Mouse (Mus musculus) hindbrain, postnatal 0 days (tissue): ENCODE results near the gene Grik1. TPM values are rescaled to one million over a fixed set of nuclear protein-coding genes. Genes with fewer than 3 reads are reported as not detected.

Experiments
- ATAC-seq: fragments of 200-750 bp; cut with Nextera tagmentation; 2 replicates; pipeline ENCODE4 v1.8.0; 2017; ENCODE audit warnings: mild to moderate bottlenecking, moderate TSS enrichment, moderate library complexity
- DNase-seq: peaks from one replicate; pipeline ENCODE4 v3.0.0-alpha.2; 2015; ENCODE audit warnings: low spot score
- H3K27ac ChIP-seq: fragments of 300-500 bp; sonication (generic); 2 replicates; pipeline ENCODE4 v1.5.1; 2014; ENCODE audit warnings: mild to moderate bottlenecking
- H3K27me3 ChIP-seq: fragments of 300-500 bp; sonication (generic); 2 replicates; pipeline ENCODE4 v1.6.1; 2014; ENCODE audit warnings: low read length, mixed read lengths; ENCODE audit not compliant: insufficient read depth
- H3K36me3 ChIP-seq: fragments of 300-500 bp; sonication (generic); 2 replicates; pipeline ENCODE4 v1.6.1; 2014; ENCODE audit warnings: low read length, mixed read lengths; ENCODE audit not compliant: insufficient read depth
- H3K4me1 ChIP-seq: fragments of 300-500 bp; sonication (generic); 2 replicates; pipeline ENCODE4 v1.6.1; 2014; ENCODE audit warnings: antibody characterized with exemption, low read length, mixed read lengths; ENCODE audit not compliant: insufficient read depth
- H3K4me2 ChIP-seq: fragments of 300-500 bp; sonication (generic); 2 replicates; pipeline ENCODE4 v1.6.1; 2014; ENCODE audit warnings: low read depth, mild to moderate bottlenecking, low read length, moderate library complexity, mixed read lengths
- H3K4me3 ChIP-seq: fragments of 300-500 bp; sonication (generic); 2 replicates; pipeline ENCODE4 v1.5.1; 2014; ENCODE audit warnings: low read length
- H3K9ac ChIP-seq: fragments of 300-500 bp; sonication (generic); replicated peaks from 2 replicates; pipeline ENCODE4 v1.6.1; 2014; ENCODE audit warnings: mild to moderate bottlenecking, low read length, moderate library complexity, mixed read lengths
- H3K9me3 ChIP-seq: fragments of 300-500 bp; sonication (generic); 2 replicates; pipeline ENCODE4 v1.6.1; 2016; ENCODE audit warnings: low read length, mixed read lengths
- CTCF ChIP-seq: IDR thresholded peaks from 2 replicates; pipeline ENCODE4 v1.5.1; 2016; ENCODE audit warnings: antibody characterized with exemption, control low read depth, low read depth
- WGBS: fragments of 180-500 bp; shearing (Covaris S2); extraction: QIAGEN DNeasy Blood & Tissue Kit; methylation state at CpG from one replicate; pipeline ENCODE4 v1.1.7; 2014; 5-methylcytosine and 5-hydroxymethylcytosine counted together
- polyA plus RNA-seq: library from polyadenylated mRNA; unstranded; fragments of >200 nt; fragmentation: Nextera tagmentation; extraction: Ambion mirVana; gene quantifications from 2 replicates; pipeline ENCODE4 v1.2.1, GENCODE M21; 2015
- total RNA-seq: library from RNA; depleted of rRNA; stranded (reverse); fragments of >200 nt; gene quantifications from 2 replicates; pipeline ENCODE4 v1.2.3, GENCODE M21; 2014

The Grik1 gene
- total and polyA plus RNA-seq, 2 experiments from 2014 or later, result 34.5 to 34.6 TPM

DNA sequence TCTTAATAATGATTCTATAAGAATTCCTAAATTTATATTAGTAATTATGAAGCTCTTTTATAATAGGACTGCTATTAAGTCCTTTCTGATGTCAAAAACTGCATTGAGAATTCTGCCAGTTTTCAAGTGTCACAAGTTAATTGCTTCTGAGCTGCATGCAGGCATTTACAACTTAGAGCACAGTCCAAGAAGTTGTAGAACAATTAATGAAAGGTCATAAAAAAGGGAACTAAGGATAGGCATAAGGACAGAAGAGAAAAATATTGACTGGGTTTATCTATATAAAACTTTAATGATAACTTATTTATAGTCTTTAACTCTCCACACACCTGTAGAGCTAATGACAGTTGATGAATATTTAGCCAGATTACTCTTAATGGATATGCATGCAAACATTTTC lies 123.5 kb downstream of the Grik1 start:
- no peak overlapping the region for H3K27ac ChIP-seq
- no peak overlapping the region for H3K4me3 ChIP-seq
- no peak overlapping the region for H3K4me2 ChIP-seq
- H3K36me3 ChIP-seq, result no peaks in the 10 kb centered on the region
- DNase-seq (no peak), ATAC-seq (no peak)
- H3K9me3 ChIP-seq, result no peaks in the 10 kb centered on the region
- no peak overlapping the region for H3K9ac ChIP-seq
- H3K27me3 ChIP-seq, result no peaks in the 10 kb centered on the region
- no peak for TF ChIP-seq CTCF
- H3K4me1 ChIP-seq, result no peaks in the 10 kb centered on the region

DNA sequence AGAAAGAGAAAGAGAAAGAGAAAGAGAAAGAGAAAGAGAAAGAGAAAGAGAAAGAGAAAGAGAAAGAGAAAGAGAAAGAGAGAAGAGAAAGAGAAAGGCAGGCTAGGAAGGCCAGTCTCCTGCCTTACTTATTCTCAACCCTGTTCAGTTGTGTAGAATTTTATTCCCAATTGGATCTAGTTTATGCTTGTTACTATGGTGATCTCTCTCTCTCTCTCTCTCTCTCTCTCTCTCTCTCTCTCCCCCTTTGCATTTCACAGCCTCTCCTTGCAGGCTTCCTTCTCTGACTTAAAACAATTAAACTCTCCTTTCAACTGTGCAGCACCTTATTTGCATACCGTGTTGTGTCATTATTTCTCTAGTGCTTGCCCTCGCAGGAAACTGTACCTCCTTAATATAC lies 147.5 kb downstream of the Grik1 start:
- no peak for TF ChIP-seq CTCF
- Histone ChIP-seq H3K9ac (no peak overlapping the region), H3K27ac (no peak overlapping the region), H3K4me1 (no peaks in the 10 kb centered on the region), H3K9me3 (no peaks in the 10 kb centered on the region), H3K4me3 (no peak overlapping the region), H3K4me2 (no peak overlapping the region), H3K36me3 (no peaks in the 10 kb centered on the region), H3K27me3 (no peaks in the 10 kb centered on the region)
- DNase-seq, result no peak
- WGBS, result 33% methylated on average over 2 of the region's 2 CpGs
- ATAC-seq, result no peak

DNA sequence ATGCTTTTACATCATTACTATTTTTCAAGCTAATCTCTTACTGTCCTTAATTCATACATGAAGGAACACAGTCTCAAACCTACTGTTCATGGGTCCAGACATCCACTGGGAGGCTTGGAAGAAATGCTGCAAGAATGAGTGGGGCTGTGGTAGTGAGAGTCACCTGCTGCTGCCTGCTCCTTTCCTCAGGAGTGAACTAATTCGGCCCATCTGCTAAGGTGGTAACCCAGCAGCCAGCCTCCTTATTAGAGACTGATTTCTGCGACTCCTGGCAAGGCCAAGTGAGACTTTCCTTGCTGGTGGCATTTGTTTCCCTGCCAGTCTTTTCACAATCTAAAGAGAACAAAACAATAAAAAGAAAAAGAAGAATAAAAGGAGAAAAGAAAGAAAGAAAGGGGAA lies 147.9 kb downstream of the Grik1 start:
- WGBS, result 34% methylated on average over 2 of the region's 2 CpGs
- ATAC-seq (no peak), DNase-seq (peak; percentile 20)
- Histone ChIP-seq H3K4me3 (no peak overlapping the region), H3K9ac (no peak overlapping the region), H3K36me3 (no peaks in the 10 kb centered on the region), H3K27ac (no peak overlapping the region), H3K4me1 (no peaks in the 10 kb centered on the region), H3K9me3 (no peaks in the 10 kb centered on the region), H3K4me2 (no peak overlapping the region), H3K27me3 (no peaks in the 10 kb centered on the region)
- TF ChIP-seq CTCF, result no peak

DNA sequence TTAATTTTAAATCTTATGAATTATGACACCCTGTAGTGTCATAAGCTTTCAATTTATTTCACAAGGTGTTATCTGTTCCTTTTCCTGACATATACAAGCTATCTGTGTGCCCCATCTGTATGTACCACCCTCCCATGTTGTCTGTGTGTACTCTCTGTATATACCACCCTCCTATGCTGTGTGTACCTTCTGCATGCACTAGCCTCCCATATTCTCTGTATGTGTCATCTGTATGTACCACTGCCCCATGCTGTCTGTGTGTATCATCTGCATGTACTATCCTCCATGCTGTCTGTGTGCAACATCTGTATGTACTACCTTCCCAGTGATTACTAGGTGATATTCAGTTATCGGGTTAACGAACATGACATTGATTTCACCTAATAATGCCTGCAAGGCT lies 148.5 kb downstream of the Grik1 start:
- TF ChIP-seq CTCF, result no peak
- no peaks in the 10 kb centered on the region for H3K4me1 ChIP-seq
- no peaks in the 10 kb centered on the region for H3K27me3 ChIP-seq
- DNase-seq (no peak), ATAC-seq (no peak)
- H3K9ac ChIP-seq, result no peak overlapping the region
- no peak overlapping the region for H3K27ac ChIP-seq
- no peaks in the 10 kb centered on the region for H3K36me3 ChIP-seq
- 90% methylated on average over 2 of the region's 2 CpGs for WGBS
- no peak overlapping the region for H3K4me3 ChIP-seq
- H3K9me3 ChIP-seq, result no peaks in the 10 kb centered on the region
- H3K4me2 ChIP-seq, result no peak overlapping the region

DNA sequence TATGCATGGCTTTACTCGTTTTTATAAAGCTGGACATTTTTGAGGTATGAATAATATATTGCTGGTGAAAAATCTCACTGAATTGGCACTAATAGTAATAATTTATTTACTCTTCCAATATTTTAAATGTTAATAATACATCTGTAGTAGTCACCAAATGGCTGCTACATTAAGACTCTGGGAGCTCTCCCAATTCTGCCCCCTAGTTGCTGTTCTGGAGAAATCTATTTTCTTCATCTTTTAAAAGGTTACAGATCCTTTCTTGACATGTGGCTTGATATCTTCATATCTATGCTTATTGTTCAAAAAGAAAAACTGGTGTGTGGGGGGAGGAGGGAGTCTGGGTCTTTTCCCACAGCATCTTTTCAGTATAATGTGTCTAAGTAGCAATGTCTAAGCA lies 151.2 kb downstream of the Grik1 start:
- Histone ChIP-seq H3K4me2 (no peak overlapping the region), H3K9me3 (no peaks in the 10 kb centered on the region), H3K27me3 (no peaks in the 10 kb centered on the region), H3K27ac (no peak overlapping the region), H3K9ac (no peak overlapping the region), H3K4me1 (no peaks in the 10 kb centered on the region), H3K4me3 (no peak overlapping the region), H3K36me3 (no peaks in the 10 kb centered on the region)
- DNase-seq, result no peak
- no peak for ATAC-seq
- no peak for TF ChIP-seq CTCF
- WGBS, result 82% methylated on average over 1 of the region's 1 CpGs

DNA sequence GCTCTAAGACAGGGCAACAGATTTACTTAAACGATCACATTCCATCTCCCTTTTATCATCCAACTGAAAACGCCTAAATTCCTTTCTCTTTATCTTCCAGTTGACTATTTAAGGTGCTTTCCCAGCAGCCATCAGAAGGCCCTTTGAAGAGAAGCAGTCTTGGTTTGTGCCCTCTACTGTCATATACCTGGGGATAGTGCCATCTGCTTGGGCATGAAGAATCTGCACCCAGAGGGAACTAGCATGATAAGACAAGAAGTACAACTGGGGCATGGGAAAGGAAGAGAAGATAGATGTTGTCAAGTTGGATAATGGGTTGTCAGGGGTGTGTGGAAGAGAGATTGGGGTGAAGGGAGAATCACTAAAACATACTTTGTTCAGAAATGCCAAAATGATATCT lies 157.1 kb downstream of the Grik1 start:
- H3K4me1 ChIP-seq, result no peaks in the 10 kb centered on the region
- H3K27me3 ChIP-seq, result no peaks in the 10 kb centered on the region
- DNase-seq (no peak), ATAC-seq (no peak)
- no peak overlapping the region for H3K4me3 ChIP-seq
- no peak overlapping the region for H3K4me2 ChIP-seq
- H3K36me3 ChIP-seq, result no peaks in the 10 kb centered on the region
- no peak overlapping the region for H3K27ac ChIP-seq
- TF ChIP-seq CTCF, result no peak
- no peak overlapping the region for H3K9ac ChIP-seq
- H3K9me3 ChIP-seq, result no peaks in the 10 kb centered on the region
- 67% methylated on average over 2 of the region's 2 CpGs for WGBS

DNA sequence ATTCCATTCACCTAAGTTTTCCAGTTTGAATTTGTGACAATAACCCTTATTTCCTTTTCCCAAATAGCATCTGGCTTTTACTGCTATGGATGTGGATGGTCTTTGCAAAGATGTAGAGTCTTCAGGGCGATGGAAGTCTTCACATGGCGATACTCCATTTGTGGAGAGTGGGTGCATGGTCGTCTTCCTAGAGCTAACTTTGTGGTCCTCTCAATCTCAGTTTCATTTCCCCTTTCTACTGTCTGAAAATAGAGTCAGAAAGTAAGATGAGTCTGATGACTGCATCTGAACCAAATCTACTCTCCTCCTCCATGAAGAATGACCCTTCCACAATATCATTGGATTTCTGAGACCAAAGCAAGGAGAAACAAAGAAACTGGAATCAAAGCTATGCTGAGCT lies 159.0 kb downstream of the Grik1 start:
- WGBS, result 87% methylated on average over 3 of the region's 3 CpGs
- no peaks in the 10 kb centered on the region for H3K27me3 ChIP-seq
- H3K4me1 ChIP-seq, result no peaks in the 10 kb centered on the region
- no peak overlapping the region for H3K27ac ChIP-seq
- DNase-seq (no peak), ATAC-seq (no peak)
- H3K36me3 ChIP-seq, result no peaks in the 10 kb centered on the region
- TF ChIP-seq CTCF, result no peak
- H3K4me2 ChIP-seq, result no peak overlapping the region
- H3K9me3 ChIP-seq, result no peaks in the 10 kb centered on the region
- no peak overlapping the region for H3K4me3 ChIP-seq
- H3K9ac ChIP-seq, result no peak overlapping the region

DNA sequence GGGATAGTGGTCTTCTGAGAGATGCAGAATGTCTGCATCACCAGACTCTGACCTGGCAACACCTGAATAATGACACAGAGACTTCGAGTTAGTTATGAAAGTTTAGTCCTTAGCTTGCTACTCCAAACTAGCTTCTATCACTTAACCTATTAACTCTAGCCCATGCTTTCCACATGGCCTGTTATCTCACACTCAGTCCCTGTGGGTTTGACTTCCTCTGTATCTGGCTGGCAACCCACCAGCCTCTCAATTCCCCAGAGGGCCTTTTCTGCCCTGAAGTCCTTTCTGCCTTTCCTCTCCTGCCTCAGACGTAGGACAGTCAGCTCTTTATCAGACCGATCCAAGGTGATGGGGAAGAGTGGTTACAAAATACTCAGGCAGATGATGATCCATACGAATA lies 165.0 kb downstream of the Grik1 start:
- no peak overlapping the region for H3K9ac ChIP-seq
- no peak overlapping the region for H3K4me2 ChIP-seq
- no peaks in the 10 kb centered on the region for H3K36me3 ChIP-seq
- DNase-seq (no peak), ATAC-seq (no peak)
- no peaks in the 10 kb centered on the region for H3K9me3 ChIP-seq
- H3K4me3 ChIP-seq, result no peak overlapping the region
- no peak overlapping the region for H3K27ac ChIP-seq
- 80% methylated on average over 4 of the region's 4 CpGs for WGBS
- no peaks in the 10 kb centered on the region for H3K4me1 ChIP-seq
- TF ChIP-seq CTCF, result no peak
- no peaks in the 10 kb centered on the region for H3K27me3 ChIP-seq
